Mouse (Mus musculus): ENCODE data around the gene Notum. TPM values are rescaled to one million over a fixed set of nuclear protein-coding genes. Genes with fewer than 3 reads are reported as not detected.

Gene Notum
- polyA plus RNA-seq (2011; ENCODE audit: insufficient read length, low read depth, missing spikeins), result 0.47 and 0.63 TPM in 2 replicates

DNA sequence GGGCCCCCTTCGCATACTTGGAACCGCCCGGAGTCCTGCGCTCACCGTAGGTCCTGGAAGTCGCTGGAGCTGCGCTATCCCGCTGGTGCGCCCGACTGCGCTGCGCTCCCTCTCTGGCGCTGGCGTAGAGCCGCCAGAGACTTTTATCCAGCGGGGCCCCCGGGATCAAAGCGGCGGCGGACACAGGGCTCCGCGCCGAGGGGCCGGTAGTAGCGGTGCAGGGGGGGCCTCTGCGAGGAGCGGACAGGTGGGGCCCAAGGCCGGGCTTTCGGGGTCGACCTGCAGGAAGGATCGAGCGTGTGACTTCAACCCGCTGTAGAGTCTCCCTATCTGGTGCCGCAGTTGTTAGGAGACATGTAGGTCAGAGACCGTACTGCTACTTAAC, at the start of gene Notum:
Gene Notum, minus strand, starts transcription at position 100 of the 385 bp plus-strand sequence.
- TF ChIP-seq CTCF (IDR thresholded peaks at IDR 0.05; ENCODE audit: borderline replicate concordance, insufficient read depth, low read length) (no peak), POLR2A (IDR thresholded peaks at IDR 0.05; ENCODE audit: low read depth, low read length) (no peak)
- Histone ChIP-seq H3K4me3 (ENCODE audit: insufficient read depth, low read length) (peak within 1 kb of the TSS; percentile 17), H3K27ac (ENCODE audit: insufficient read depth, low read length) (no peak within 1 kb of the TSS), H3K4me1 (ENCODE audit: control insufficient read depth, insufficient read depth, low read length) (no peaks in the 10 kb centered on the region)

DNA sequence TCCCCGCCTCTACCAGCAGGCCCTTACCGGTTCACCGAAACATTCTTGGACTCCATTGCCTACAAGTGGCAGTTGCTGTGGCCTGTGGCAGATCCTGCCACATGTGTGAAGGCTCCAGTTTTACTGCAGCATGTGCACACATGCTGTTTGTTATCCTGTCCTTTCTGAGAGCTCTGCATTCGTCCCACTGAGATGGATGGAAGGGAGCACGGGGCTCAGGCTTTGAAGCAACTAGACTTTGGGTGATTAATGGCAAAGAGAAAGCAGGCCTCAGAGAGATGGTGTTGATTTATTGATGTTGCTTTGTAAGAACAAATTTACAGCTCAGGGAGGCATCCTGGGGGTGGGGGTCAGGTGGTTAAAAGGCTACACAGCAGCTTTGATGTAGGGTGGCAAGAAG, 49.7 kb upstream of the Notum start:
- TF ChIP-seq CTCF (IDR thresholded peaks at IDR 0.05; ENCODE audit: borderline replicate concordance, insufficient read depth, low read length) (no peak), POLR2A (IDR thresholded peaks at IDR 0.05; ENCODE audit: low read depth, low read length) (no peak)
- Histone ChIP-seq H3K27ac (ENCODE audit: insufficient read depth, low read length) (no peak overlapping the region), H3K4me1 (ENCODE audit: control insufficient read depth, insufficient read depth, low read length) (0 out of 2 replicates have a peak, but pooled peaks cover 2% of the 10 kb centered on the region), H3K4me3 (ENCODE audit: insufficient read depth, low read length) (no peak overlapping the region)

DNA sequence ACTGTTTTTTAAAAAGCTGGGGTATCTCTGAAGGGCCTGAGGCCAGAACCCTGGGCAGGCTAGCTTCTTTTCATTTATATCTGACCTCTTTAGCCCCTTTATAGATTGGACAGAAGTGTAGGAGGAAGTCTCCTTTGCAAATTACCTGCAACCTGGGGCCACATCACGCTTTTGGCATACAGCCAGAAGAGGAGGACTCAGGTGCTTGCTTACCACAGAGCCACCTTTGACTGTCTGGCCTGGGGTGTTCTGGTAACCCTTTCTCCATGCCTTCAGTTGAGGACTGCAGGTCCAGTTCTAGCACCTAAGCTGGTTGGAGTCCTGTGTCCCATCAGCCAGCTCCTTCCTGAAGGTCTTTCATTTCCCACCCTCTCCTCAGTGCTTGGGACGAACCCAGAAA, 48.6 kb upstream of the Notum start:
- Histone ChIP-seq H3K27ac (ENCODE audit: insufficient read depth, low read length) (no peak overlapping the region), H3K4me1 (ENCODE audit: control insufficient read depth, insufficient read depth, low read length) (0 out of 2 replicates have a peak, but pooled peaks cover 2% of the 10 kb centered on the region), H3K4me3 (ENCODE audit: insufficient read depth, low read length) (no peak overlapping the region)
- TF ChIP-seq POLR2A (IDR thresholded peaks at IDR 0.05; ENCODE audit: low read depth, low read length), result no peak
- TF ChIP-seq CTCF (IDR thresholded peaks at IDR 0.05; ENCODE audit: borderline replicate concordance, insufficient read depth, low read length), result no peak

DNA sequence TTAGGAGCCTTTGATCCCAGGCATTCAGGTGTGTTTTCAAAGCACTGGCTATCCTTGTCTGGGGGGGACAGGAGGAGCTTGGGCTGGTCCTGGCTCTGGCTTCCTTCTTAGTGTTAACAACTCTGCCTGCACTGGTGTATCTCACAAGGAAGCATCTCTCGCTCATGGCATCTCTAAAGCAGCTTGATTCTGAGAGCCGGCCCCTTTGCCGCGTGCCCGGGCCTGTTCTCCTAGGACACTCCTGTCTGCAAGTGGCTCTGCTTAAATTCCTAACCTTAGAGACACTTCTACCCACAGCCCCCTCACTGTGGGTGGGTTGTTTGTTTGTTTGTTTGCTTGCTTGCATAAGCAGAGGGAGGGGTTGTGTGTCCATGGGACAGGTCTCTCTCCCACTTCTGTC, 47.0 kb upstream of the Notum start:
- H3K27ac ChIP-seq (ENCODE audit: insufficient read depth, low read length), result no peak overlapping the region
- TF ChIP-seq CTCF (IDR thresholded peaks at IDR 0.05; ENCODE audit: borderline replicate concordance, insufficient read depth, low read length) (no peak), POLR2A (IDR thresholded peaks at IDR 0.05; ENCODE audit: low read depth, low read length) (no peak)
- peaks cover 6% of the 10 kb centered on the region; the same call in 1 of the 2 replicates for H3K4me1 ChIP-seq (ENCODE audit: control insufficient read depth, insufficient read depth, low read length)
- no peak overlapping the region for H3K4me3 ChIP-seq (ENCODE audit: insufficient read depth, low read length)

DNA sequence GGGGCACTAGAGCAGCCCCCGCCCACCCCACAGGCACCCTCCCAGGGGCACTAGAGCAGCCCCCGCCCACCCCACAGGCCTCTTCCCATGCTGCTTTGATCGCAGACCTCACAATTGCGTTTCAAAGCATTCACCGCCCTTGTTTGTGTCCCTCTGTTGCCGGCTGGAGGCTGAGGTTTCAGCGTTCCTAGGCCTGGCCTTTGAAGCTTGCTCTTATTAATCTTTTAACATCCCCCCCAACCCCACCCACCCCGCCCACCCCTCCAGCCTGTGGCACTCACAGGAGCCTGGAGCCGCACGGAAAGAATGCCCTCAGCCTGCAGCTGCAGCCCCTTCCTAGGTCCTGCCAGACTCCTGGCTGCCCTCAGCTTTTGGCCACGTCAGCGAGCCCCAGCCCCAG, 46.2 kb upstream of the Notum start:
- H3K4me1 ChIP-seq (ENCODE audit: control insufficient read depth, insufficient read depth, low read length), result peaks cover 4% of the 10 kb centered on the region; the same call in 1 of the 2 replicates
- H3K27ac ChIP-seq (ENCODE audit: insufficient read depth, low read length), result no peak overlapping the region
- TF ChIP-seq POLR2A (IDR thresholded peaks at IDR 0.05; ENCODE audit: low read depth, low read length) (no peak), CTCF (IDR thresholded peaks at IDR 0.05; ENCODE audit: borderline replicate concordance, insufficient read depth, low read length) (no peak)
- H3K4me3 ChIP-seq (ENCODE audit: insufficient read depth, low read length), result no peak overlapping the region

DNA sequence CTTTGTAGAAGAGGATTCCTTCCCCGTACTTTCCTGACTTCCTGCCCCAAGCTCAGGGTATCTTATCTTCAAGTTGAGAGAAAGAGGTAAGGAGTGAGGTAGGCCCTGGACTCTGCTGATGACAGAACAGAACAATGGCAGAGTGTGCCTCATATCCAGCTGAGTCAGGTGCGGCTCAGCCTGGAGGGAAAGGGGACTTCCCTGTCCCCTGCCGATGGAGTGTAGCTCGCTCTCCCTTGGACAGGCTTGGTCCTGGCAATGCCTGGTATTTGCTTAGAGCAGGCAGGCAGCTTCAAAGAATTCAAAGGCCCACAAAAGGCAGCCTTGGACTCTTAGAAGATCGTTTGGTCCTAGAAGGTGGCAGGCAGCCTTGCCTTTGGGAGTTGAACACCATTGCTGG, 45.1 kb upstream of the Notum start:
- H3K4me3 ChIP-seq (ENCODE audit: insufficient read depth, low read length), result no peak overlapping the region
- peaks cover 4% of the 10 kb centered on the region; the same call in 1 of the 2 replicates for H3K4me1 ChIP-seq (ENCODE audit: control insufficient read depth, insufficient read depth, low read length)
- H3K27ac ChIP-seq (ENCODE audit: insufficient read depth, low read length), result no peak overlapping the region
- TF ChIP-seq CTCF (IDR thresholded peaks at IDR 0.05; ENCODE audit: borderline replicate concordance, insufficient read depth, low read length) (no peak), POLR2A (IDR thresholded peaks at IDR 0.05; ENCODE audit: low read depth, low read length) (no peak)

DNA sequence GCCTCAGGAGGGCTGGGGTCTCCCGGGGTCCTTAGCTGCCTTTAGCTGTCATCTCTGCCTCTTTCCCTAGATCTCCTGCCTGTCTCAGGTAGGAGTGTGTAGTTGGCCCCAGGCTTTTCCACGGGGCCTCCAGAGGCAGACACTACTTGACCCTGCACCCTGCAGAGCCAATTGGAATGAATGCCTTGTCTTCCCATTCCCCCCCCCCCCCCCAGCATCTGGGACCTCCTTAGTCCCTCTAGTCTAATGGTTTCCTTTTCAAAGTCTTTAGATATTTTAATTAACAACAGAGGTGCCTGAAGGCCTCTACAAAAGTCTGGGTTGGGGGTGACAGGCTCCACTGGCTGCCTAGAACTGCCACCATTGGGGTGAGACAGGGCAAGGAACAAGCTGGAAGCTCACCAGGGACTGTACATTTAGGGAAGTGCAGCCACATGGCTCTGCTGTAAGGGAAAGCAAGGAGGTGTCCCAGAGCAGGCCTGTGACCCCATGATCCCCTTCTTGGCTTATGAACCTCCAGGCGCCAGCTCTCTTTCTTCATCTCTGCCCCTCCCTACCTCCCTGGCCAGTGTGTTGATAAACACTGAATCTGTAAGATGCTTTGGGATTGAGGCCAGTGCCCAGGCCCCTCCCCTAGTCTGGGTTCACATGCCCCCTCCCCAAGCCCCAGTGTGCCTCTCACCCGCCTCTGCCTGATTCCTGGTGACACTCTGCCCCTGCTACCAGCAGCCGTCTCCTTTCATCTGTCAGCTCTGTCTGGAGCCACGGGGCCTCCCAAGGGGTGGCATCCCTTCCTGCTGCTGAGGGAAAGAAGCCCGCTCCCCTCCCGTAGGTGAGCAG, 43.7 kb upstream of the Notum start:
- Histone ChIP-seq H3K27ac (ENCODE audit: insufficient read depth, low read length) (peak overlapping the region; percentile 27; the same call in 1 of the 2 replicates), H3K4me1 (ENCODE audit: control insufficient read depth, insufficient read depth, low read length) (peaks cover 4% of the 10 kb centered on the region; the same call in 1 of the 2 replicates), H3K4me3 (ENCODE audit: insufficient read depth, low read length) (no peak overlapping the region)
- TF ChIP-seq POLR2A (IDR thresholded peaks at IDR 0.05; ENCODE audit: low read depth, low read length), result no peak

DNA sequence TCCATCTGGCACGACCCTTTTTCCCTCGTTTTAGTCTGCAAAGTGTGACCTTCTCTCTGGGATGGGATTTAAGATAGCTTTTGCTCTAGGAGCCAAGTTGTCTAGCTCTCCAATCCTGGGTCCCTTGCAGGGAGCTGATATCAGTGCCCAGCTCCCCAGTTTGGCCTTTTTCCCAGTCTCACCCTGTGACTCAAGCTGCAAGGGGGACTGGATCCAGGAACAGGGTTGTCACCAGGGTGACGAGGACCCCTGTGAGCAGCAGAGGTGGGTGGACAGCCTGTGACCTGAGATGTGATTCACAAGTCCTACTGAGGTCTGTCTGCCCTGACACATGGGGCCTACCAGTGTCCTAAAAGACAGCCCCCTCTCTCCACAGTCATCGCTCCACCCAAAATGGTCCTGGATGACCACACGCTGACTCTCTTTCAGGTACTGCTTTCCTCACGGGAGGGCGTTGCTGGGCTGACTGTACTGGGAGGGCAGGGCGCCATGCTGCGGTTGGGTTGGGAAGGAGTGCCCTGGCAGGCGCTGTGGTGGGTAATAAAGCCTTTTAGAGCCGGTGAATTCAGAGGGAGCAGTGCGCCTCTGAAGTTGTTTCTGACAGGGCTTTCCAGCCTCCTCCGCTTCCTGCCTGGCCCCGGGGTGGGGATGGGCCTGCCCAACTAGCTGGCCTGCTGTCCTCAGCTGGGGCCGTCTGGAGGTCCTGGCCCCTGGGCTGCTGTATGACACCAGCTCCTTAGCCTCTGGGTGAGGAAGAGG, 42.9 kb upstream of the Notum start:
- Histone ChIP-seq H3K4me1 (ENCODE audit: control insufficient read depth, insufficient read depth, low read length) (peaks cover 11% of the 10 kb centered on the region), H3K4me3 (ENCODE audit: insufficient read depth, low read length) (no peak overlapping the region)
- peak; percentile 30; the same call in 1 of the 2 replicates for TF ChIP-seq CTCF (IDR thresholded peaks at IDR 0.05; ENCODE audit: borderline replicate concordance, insufficient read depth, low read length)
- TF ChIP-seq POLR2A (IDR thresholded peaks at IDR 0.05; ENCODE audit: low read depth, low read length), result no peak

DNA sequence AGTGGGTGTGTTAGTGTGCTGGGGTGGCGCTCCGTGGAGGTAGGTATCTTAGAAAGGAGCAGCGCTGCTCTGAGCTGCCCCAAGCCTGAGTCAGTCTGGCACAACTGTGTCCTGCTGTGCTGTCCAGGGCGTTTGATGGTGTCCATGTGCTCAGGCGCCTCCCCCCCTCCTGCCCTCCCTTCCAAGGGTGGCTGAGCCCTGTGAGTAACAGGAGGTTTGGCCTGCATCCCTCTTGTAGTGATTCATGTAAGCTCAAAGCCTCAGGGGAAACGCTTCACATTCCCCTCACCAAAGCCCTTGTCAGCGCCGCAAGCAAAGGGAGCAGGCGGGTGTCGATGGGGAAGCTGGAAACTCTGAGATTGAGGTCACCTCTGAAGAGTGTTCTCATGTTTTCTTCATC, 36.8 kb upstream of the Notum start:
- H3K4me1 ChIP-seq (ENCODE audit: control insufficient read depth, insufficient read depth, low read length), result peaks cover 15% of the 10 kb centered on the region
- TF ChIP-seq CTCF (IDR thresholded peaks at IDR 0.05; ENCODE audit: borderline replicate concordance, insufficient read depth, low read length) (no peak), POLR2A (IDR thresholded peaks at IDR 0.05; ENCODE audit: low read depth, low read length) (no peak; the same call in 1 of the 2 replicates)
- H3K27ac ChIP-seq (ENCODE audit: insufficient read depth, low read length), result peak overlapping the region; percentile 68
- no peak overlapping the region for H3K4me3 ChIP-seq (ENCODE audit: insufficient read depth, low read length)

More for the DNA sequence above, 42.9 kb upstream of the Notum start:
- H3K27ac ChIP-seq (ENCODE audit: insufficient read depth, low read length), result peak overlapping the region; percentile 27; the same call in 1 of the 2 replicates
